Mouse (Mus musculus) heart, postnatal 14 days (tissue): ENCODE measurements at regions not wholly inside any gene's neighbourhood (a gene's known extent, or its start where the extent isn't known, plus 50 kb on each side); places are given as distances from the start of the nearest gene placed in this dataset.

Source experiments
- DNase-seq, 2 experiments: peaks; one replicate each; pipeline ENCODE4 v3.0.0; 2021 to 2022
- intact Hi-C: fragments of 180-260 bp; cut with DNase I; formaldehyde crosslinking; loops from one replicate; pipeline ENCODE4 v1.15.1; 2025

GRCm38 (mm10) chr12:27065011-27065517 is 277.3 kb downstream of the Sox11 start:
- intact Hi-C loops: no loop called here
- DNase-seq: no peak

GRCm38 (mm10) chr12:27063518-27063917 is 278.9 kb downstream of the Sox11 start:
- DNase-seq: no peak
- intact Hi-C loops: no loop called here

- intact Hi-C loops: no loop called here
- no peak for DNase-seq
Observed at GRCm38 (mm10) chr12:27062511-27063264, 279.7 kb downstream of the Sox11 start.

GRCm38 (mm10) chr12:27062061-27062461 is 280.3 kb downstream of the Sox11 start:
- peak in 1 of 2 experiments; percentile 8 for DNase-seq
- intact Hi-C loops: no loop called here

GRCm38 (mm10) chr12:27060899-27061762 is 281.2 kb downstream of the Sox11 start:
- no peak for DNase-seq
- intact Hi-C loops: no loop called here

GRCm38 (mm10) chr12:27059885-27060284 is 282.5 kb downstream of the Sox11 start:
- DNase-seq: peak; percentile 15 to 46
- intact Hi-C loops: no loop called here

GRCm38 (mm10) chr12:27054411-27054810 is 288.0 kb downstream of the Sox11 start:
- intact Hi-C loops: no loop called here
- DNase-seq: no peak

GRCm38 (mm10) chr12:27037922-27038321 is 304.5 kb downstream of the Sox11 start:
- intact Hi-C loops: no loop called here
- no peak for DNase-seq

- DNase-seq: no peak
- intact Hi-C loops: no loop called here
Observed at GRCm38 (mm10) chr12:27019751-27020150, 322.6 kb downstream of the Sox11 start.

GRCm38 (mm10) chr12:27018366-27018765 is 324.0 kb downstream of the Sox11 start:
- intact Hi-C loops: no loop called here
- no peak for DNase-seq

- no peak for DNase-seq
- intact Hi-C loops: no loop called here
Observed at GRCm38 (mm10) chr12:26999287-26999686, 343.1 kb downstream of the Sox11 start.

GRCm38 (mm10) chr12:26976284-26977065 is 365.9 kb downstream of the Sox11 start:
- no peak for DNase-seq
- intact Hi-C loops: no loop called here

GRCm38 (mm10) chr12:26972495-26973113 is 369.8 kb downstream of the Sox11 start:
- no peak for DNase-seq
- intact Hi-C loops: no loop called here

- no peak for DNase-seq
Observed at GRCm38 (mm10) chr12:26967018-26967737, 375.2 kb downstream of the Sox11 start.

GRCm38 (mm10) chr12:26963917-26964316 is 378.5 kb downstream of the Sox11 start:
- DNase-seq: no peak
- intact Hi-C loops: no loop called here

More at GRCm38 (mm10) chr12:26967018-26967737, 375.2 kb downstream of the Sox11 start:
- intact Hi-C loops: no loop called here

GRCm38 (mm10) chr12:26939831-26940230 is 402.5 kb downstream of the Sox11 start:
- intact Hi-C loops: no loop called here
- DNase-seq: no peak

GRCm38 (mm10) chr12:26937836-26938235 is 404.5 kb downstream of the Sox11 start:
- DNase-seq: no peak
- intact Hi-C loops: no loop called here

GRCm38 (mm10) chr12:26936696-26937458 is 405.5 kb downstream of the Sox11 start:
- no peak for DNase-seq
- intact Hi-C loops: no loop called here
